Mouse (Mus musculus) midbrain, embryonic 11.5 days (tissue): Measurements from ENCODE around the gene Tiparp. TPM values are rescaled to one million over a fixed set of nuclear protein-coding genes. Genes with fewer than 3 reads are reported as not detected.
A peak's percentile ranks its signal among the peaks of the same experiment; 100 is the strongest.

Experiments
- ATAC-seq: fragments of 200-750 bp; cut with Nextera tagmentation; 2 replicates; pipeline ENCODE4 v1.8.0; 2017; ENCODE audit warnings: moderate TSS enrichment, moderate library complexity; ENCODE audit not compliant: low FRiP score
- DNase-seq: peaks from one replicate; pipeline ENCODE4 v3.0.0; 2015; ENCODE audit warnings: low spot score; ENCODE audit errors: missing footprints
- H3K27ac ChIP-seq: fragments of 300-500 bp; sonication (generic); 2 replicates; pipeline ENCODE4 v1.5.1; 2014; ENCODE audit warnings: low read depth, low read length
- H3K27me3 ChIP-seq: fragments of 300-500 bp; sonication (generic); 2 replicates; pipeline ENCODE4 v1.6.1; 2014; ENCODE audit warnings: mild to moderate bottlenecking, low read length, moderate library complexity, mixed read lengths; ENCODE audit not compliant: control insufficient read depth, insufficient read depth
- H3K36me3 ChIP-seq: fragments of 300-500 bp; sonication (generic); 2 replicates; pipeline ENCODE4 v1.6.1; 2014; ENCODE audit warnings: mild to moderate bottlenecking, low read length, moderate library complexity, mixed read lengths; ENCODE audit not compliant: control insufficient read depth, insufficient read depth
- H3K4me1 ChIP-seq: fragments of 300-500 bp; sonication (generic); 2 replicates; pipeline ENCODE4 v1.6.1; 2014; ENCODE audit warnings: low read length; ENCODE audit not compliant: control insufficient read depth, insufficient read depth
- H3K4me2 ChIP-seq: fragments of 300-500 bp; sonication (generic); 2 replicates; pipeline ENCODE4 v1.6.1; 2014; ENCODE audit warnings: mild to moderate bottlenecking, moderate library complexity
- H3K4me3 ChIP-seq: fragments of 300-500 bp; sonication (generic); 2 replicates; pipeline ENCODE4 v1.5.1; 2014; ENCODE audit warnings: low read depth, low read length
- H3K9ac ChIP-seq: fragments of 300-500 bp; sonication (generic); 2 replicates; pipeline ENCODE4 v1.6.1; 2014; ENCODE audit warnings: low read length
- H3K9me3 ChIP-seq: fragments of 300-500 bp; sonication (generic); 2 replicates; pipeline ENCODE4 v1.6.1; 2016; ENCODE audit warnings: low read length; ENCODE audit not compliant: control insufficient read depth
- WGBS: fragments of 180-500 bp; shearing (Covaris S2); extraction: QIAGEN DNeasy Blood & Tissue Kit; methylation state at CpG from one replicate; pipeline ENCODE4 v1.1.7; 2014; 5-methylcytosine and 5-hydroxymethylcytosine counted together
- polyA plus RNA-seq: library from polyadenylated mRNA; unstranded; fragments of >200 nt; fragmentation: Nextera tagmentation; extraction: Ambion mirVana; gene quantifications from 2 replicates; pipeline ENCODE4 v1.2.1, GENCODE M21; 2014

The Tiparp gene
- polyA plus RNA-seq, 1 experiment from 2014 or later = 38.8 TPM

DNA sequence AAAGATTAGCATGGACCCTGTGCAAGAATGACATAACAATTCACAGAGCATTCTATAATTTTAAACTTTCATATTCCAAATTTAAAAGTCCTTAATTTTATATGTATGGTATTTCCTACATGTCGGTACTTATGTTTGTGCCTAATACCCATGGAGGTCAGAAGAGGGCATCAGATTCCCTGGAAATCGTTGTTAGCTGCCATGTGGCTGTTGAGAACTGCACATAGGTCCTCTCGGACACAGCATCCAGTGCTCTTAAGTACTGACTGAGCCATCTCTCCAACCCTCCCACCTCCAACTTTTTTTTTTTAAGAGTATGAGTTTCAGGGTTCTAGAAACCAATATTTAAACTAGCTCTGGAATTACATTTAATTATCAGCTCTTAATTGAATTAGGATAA, 2.5 kb upstream of the Tiparp start:
- Histone ChIP-seq H3K9ac (no peak overlapping the region), H3K9me3 (no peaks in the 10 kb centered on the region), H3K36me3 (no peaks in the 10 kb centered on the region), H3K4me1 (peaks cover 3% of the 10 kb centered on the region; the same call in 1 of the 2 replicates), H3K4me3 (no peak overlapping the region), H3K4me2 (no peak overlapping the region), H3K27me3 (no peaks in the 10 kb centered on the region), H3K27ac (no peak overlapping the region)
- DNase-seq (peak; percentile 59), ATAC-seq (no peak)
- 81% methylated on average over 3 of the region's 3 CpGs for WGBS

- H3K9me3 ChIP-seq = no peaks in the 10 kb centered on the region
- no peak for DNase-seq
- H3K9ac ChIP-seq = peak overlapping the region; percentile 88
- peak overlapping the region; percentile 97; the same call in 1 of the 2 replicates for H3K27ac ChIP-seq
- H3K27me3 ChIP-seq = no peaks in the 10 kb centered on the region
- H3K4me3 ChIP-seq = peak overlapping the region; percentile 86
- H3K4me2 ChIP-seq = peak overlapping the region; percentile 68
- no peak for ATAC-seq
- 20% methylated on average over 3 of the region's 3 CpGs for WGBS
- peaks cover 3% of the 10 kb centered on the region; the same call in 1 of the 2 replicates for H3K4me1 ChIP-seq
- no peaks in the 10 kb centered on the region for H3K36me3 ChIP-seq
Measured at GRCm38 (mm10) chr3:65527196-65527595, 1.0 kb upstream of the Tiparp start.

GRCm38 (mm10) chr3:65528614-65529470, 632 bp downstream of the Tiparp start:
- under 1% methylated on average over 89 of the region's 97 CpGs for WGBS
- H3K36me3 ChIP-seq = no peaks in the 10 kb centered on the region
- H3K9ac ChIP-seq = peak overlapping the region; percentile 88
- peak overlapping the region; percentile 86 for H3K4me3 ChIP-seq
- peaks cover 3% of the 10 kb centered on the region; the same call in 1 of the 2 replicates for H3K4me1 ChIP-seq
- H3K27ac ChIP-seq = peak overlapping the region; percentile 92
- H3K27me3 ChIP-seq = no peaks in the 10 kb centered on the region
- H3K4me2 ChIP-seq = peak overlapping the region; percentile 68
- H3K9me3 ChIP-seq = no peaks in the 10 kb centered on the region
- DNase-seq (peak; percentile 98), ATAC-seq (peak; percentile 57)

- no peak for DNase-seq
- Histone ChIP-seq H3K4me2 (peak overlapping the region; percentile 68), H3K27me3 (no peaks in the 10 kb centered on the region), H3K9ac (peak overlapping the region; percentile 88), H3K4me1 (peaks cover 8% of the 10 kb centered on the region), H3K27ac (no peak overlapping the region), H3K36me3 (no peaks in the 10 kb centered on the region), H3K4me3 (peak overlapping the region; percentile 86), H3K9me3 (no peaks in the 10 kb centered on the region)
- no peak for ATAC-seq
- 3% methylated on average over 19 of the region's 19 CpGs for WGBS
Measured at GRCm38 (mm10) chr3:65529471-65530215, 1.4 kb downstream of the Tiparp start.

DNA sequence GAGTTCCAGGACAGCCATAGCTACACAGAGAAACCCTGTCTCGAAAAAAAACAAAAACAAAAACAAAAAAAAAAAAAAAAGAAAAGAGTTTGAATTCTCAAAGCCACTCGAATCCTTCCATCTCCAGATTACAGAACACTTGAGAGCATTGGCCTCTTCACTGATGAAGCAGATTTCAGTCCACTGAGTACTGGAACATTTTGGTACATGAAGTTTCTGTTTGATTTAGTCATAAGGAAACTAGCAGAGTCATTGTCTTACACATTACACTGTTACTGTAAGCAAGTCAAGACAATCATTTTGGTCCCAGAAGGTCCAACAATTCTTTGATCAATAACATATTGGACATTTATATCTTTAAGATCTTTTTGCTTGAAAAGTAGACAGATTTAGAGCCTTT, 4.8 kb downstream of the Tiparp start:
- no peak overlapping the region for H3K4me2 ChIP-seq
- DNase-seq (no peak), ATAC-seq (no peak)
- H3K9me3 ChIP-seq = no peaks in the 10 kb centered on the region
- H3K27me3 ChIP-seq = no peaks in the 10 kb centered on the region
- 87% methylated on average over 2 of the region's 2 CpGs for WGBS
- peaks cover 9% of the 10 kb centered on the region for H3K4me1 ChIP-seq
- H3K9ac ChIP-seq = no peak overlapping the region
- H3K36me3 ChIP-seq = no peaks in the 10 kb centered on the region
- no peak overlapping the region for H3K27ac ChIP-seq
- H3K4me3 ChIP-seq = no peak overlapping the region

- ATAC-seq (no peak), DNase-seq (no peak)
- Histone ChIP-seq H3K27ac (no peak overlapping the region), H3K4me3 (no peak overlapping the region), H3K36me3 (no peaks in the 10 kb centered on the region), H3K27me3 (no peaks in the 10 kb centered on the region), H3K9ac (no peak overlapping the region), H3K9me3 (no peaks in the 10 kb centered on the region), H3K4me2 (no peak overlapping the region), H3K4me1 (peaks cover 9% of the 10 kb centered on the region)
- 44% methylated on average over 3 of the region's 3 CpGs for WGBS
Measured at GRCm38 (mm10) chr3:65533598-65533997, 5.4 kb downstream of the Tiparp start.

- Histone ChIP-seq H3K4me3 (no peak overlapping the region), H3K36me3 (no peaks in the 10 kb centered on the region), H3K9ac (no peak overlapping the region), H3K4me2 (no peak overlapping the region), H3K27me3 (no peaks in the 10 kb centered on the region), H3K9me3 (no peaks in the 10 kb centered on the region), H3K27ac (no peak overlapping the region), H3K4me1 (peaks cover 9% of the 10 kb centered on the region)
- ATAC-seq (no peak), DNase-seq (no peak)
- 61% methylated on average over 2 of the region's 2 CpGs for whole genome bisulfite sequencing
Measured at GRCm38 (mm10) chr3:65534488-65534887, 6.3 kb downstream of the Tiparp start.

DNA sequence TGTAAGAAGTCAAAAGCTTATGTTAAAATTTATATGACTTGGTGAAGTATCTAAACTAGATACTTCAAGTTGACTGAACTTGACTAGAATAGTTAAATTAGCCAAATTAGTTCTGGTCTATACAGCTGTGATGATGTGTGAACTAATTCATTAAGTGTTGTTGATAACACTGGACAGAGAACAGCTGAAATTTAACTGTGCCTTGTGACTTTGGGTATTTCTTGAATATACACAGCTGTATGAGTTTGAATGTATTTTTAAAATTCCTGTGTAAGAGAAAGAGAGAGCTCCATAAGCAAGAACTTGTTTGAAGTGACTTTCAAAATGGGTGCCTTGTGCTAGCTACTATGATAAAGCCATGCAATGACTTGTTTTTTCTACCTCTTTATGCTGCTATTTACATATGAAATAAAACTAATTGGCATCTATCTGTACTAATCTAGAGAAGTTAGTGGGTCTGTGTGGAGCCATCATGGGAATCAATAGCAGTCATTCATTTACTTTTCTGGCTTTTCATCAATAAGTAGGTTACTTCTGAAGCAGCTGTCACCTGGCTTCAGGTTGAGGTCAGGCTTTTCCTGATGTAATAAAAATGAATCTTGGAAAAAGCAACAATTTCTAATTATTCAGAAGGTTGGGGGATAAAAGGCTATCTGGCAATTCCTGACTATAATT, 7.0 kb downstream of the Tiparp start:
- Histone ChIP-seq H3K9me3 (no peaks in the 10 kb centered on the region), H3K27ac (no peak overlapping the region), H3K4me2 (no peak overlapping the region), H3K27me3 (no peaks in the 10 kb centered on the region), H3K36me3 (no peaks in the 10 kb centered on the region), H3K4me3 (no peak overlapping the region), H3K4me1 (peaks cover 6% of the 10 kb centered on the region), H3K9ac (no peak overlapping the region)
- ATAC-seq (no peak), DNase-seq (no peak)
